Mouse (Mus musculus) monocyte, adult 2 months (primary cell): ENCODE results near the gene Dram2.
"Not testable (repeated sequence)": the region's sequence is repeated elsewhere in the genome, so short reads cannot be mapped to it uniquely, and the experiment has no call there.

Experiments
- DNase-seq, 2 experiments: peaks; one replicate each; pipeline ENCODE4 v3.0.0; 2022; ENCODE audit warnings: low spot score in 2 of 2, low read depth in 1 of 2

The Dram2 gene

DNA sequence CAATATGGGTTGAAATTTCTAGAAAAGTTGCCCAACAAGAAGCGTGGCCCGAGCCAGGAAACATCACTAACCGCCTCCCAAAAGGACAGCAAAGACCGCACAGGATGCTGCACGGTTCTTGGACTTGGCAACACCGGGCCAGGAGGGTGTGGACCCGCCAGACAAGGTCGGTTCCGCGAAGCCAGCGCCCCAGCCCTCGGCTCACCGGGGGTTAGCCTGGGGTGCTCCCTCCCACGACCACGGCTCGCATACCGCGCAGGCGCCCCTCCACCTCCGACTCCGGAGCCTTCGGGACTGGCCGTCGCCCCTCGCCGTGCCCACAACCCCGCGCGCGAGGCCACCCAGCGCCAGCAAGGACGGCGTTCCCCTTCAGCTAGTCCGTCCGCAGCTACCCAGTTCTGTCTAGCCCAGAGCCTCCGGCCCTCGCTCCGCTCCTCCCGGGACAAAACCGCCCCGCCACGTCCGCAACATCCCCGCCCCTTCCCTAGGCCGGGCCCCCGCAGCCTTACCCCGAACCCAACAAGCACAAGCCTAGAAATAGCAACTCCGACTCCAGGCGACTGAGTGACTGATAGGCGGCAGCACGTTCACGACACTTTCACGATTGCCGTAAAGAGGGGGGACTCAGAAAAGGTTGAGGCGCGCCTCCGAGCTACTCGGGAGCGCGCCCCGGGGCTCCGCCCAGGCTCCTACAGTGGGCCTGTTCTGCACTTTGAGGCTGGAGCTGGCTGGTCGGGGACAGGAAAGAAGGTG lies at the start of gene Dram2, which contains the start of gene Cept1:
Gene Dram2, plus strand, starts transcription at position 628 of the 753 bp plus-strand sequence.
Gene Cept1, minus strand, starts transcription at position 632 of the 753 bp plus-strand sequence.
- peak; percentile 64 to 85 for DNase-seq

DNA sequence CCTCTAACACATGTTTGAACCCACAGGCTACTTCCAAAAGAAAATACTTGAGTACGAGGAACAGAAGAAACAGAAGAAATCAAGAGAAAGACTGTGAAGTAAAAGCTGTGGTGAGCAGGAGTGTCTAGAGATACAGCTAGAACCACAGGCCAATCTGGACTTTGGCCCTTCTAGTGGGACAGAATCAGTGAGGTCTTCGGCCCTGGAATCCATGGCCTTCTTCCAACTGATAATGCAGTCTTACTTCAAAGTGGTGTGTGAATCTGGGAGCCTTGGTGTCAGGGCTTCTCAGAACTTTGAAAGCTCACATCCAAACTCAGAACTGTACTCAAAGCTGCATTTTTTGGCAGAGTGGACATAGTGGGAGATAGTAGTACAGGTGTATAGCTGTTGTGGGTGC lies 47.1 kb upstream of the Dram2 start:
- DNase-seq = no peak

DNA sequence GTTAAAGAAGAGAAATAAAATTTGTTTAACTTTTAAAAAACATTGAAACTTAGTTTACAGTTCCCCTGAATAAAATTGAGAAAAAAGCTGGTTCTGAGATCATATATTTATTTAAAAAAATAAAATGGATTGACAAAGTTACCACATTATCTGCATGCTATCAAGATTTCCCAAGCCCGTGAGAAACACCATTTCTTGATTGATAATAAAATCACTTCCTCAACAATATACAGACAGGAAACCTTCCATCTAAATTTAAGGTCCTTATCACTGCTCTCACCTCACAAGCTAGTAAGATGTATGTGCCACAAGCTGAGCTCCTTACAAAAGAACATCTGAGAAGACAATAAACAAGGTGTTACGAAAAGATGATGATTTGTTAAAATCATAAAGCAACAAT lies 44.7 kb upstream of the Dram2 start:
- DNase-seq = no peak

GRCm38 (mm10) chr3:106510669-106511068 lies 36.9 kb upstream of the Dram2 start:
- DNase-seq = no peak

DNA sequence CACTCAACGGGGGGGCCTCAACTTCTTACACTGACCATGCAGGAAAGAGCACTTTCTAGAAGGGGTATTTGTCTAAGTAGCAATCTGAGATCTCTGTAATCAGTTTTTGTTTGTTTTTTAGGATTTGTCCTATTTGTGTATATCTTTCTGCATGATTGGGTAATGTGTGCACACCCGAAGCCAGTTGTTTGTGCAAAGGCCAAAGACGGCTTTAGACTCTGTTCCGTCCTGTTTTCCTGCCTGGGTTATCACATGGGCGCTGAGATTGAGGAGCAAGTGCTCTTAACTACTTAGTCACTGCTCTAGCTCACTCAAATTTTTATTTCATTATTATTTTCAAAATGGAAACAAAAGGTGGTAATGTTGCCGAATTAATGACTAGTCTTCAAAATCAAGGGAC lies 32.6 kb upstream of the Dram2 start:
- DNase-seq = no peak

- no peak for DNase-seq
Measured at GRCm38 (mm10) chr3:106522730-106523129, 24.9 kb upstream of the Dram2 start.

DNA sequence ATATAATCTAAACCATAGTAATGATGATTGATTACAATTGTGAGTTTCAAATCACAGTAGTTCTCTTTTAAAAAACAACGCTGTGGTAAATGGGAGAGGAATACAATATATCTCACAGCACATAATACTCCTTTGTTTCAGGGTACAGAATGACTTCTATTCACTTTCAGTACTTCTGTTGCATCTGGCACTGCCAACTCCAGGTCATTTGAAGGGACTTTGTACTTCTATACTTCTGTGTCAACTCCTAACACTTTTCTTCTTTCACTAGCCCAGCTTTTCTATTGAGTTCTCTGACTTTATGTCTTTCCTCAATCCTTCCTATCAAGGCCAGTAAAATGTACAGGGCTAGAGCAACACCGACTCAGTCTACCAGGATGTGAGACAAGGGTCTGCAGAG lies 21.2 kb upstream of the Dram2 start:
- no peak for DNase-seq

DNA sequence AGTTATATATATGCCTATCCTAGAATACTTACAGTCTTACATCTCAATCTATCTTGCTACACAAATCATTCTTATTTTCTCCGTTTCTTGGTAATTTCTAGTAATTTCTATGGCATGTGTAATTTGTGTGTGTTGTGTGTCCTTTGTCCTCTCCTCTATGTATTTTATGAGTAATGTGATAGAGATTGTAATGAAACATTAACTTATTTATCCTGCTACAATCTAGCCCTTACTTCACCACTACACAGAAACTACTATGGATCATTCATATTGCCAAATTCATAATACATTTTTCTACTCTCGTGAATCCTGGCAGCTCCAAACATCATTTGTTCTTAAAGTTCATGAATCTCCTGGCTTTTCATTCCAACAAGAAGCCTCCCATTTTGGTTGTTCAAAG lies 19.6 kb upstream of the Dram2 start:
- no peak for DNase-seq

DNA sequence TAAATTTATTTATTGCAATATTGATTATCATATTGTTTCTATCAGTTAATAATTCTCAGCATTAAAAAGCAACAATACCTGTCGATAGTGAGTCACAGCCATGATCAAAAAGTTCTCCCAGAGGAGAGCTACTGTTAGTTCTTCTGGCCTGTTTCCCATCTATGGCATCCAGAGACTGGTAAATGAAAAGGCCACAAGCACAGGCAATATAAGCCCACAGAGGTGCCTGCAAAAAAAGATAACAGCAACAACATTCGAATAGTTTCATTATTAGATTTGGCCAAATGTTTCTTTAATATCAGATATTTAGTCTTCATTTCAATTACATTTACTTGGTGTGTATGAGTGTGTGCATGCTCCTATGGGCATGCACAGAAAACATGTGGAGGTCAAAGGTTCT lies 14.3 kb upstream of the Dram2 start:
- DNase-seq = no peak

GRCm38 (mm10) chr3:106544721-106545316 lies 2.8 kb upstream of the Dram2 start:
- no peak for DNase-seq

GRCm38 (mm10) chr3:106547924-106548539 lies 434 bp downstream of the Dram2 start:
- DNase-seq = peak in 1 of 2 experiments; percentile 21

GRCm38 (mm10) chr3:106548971-106549370 lies 1.4 kb downstream of the Dram2 start:
- no peak for DNase-seq

GRCm38 (mm10) chr3:106553411-106553810 lies 5.8 kb downstream of the Dram2 start:
- DNase-seq = peak in 1 of 2 experiments; percentile 21

DNA sequence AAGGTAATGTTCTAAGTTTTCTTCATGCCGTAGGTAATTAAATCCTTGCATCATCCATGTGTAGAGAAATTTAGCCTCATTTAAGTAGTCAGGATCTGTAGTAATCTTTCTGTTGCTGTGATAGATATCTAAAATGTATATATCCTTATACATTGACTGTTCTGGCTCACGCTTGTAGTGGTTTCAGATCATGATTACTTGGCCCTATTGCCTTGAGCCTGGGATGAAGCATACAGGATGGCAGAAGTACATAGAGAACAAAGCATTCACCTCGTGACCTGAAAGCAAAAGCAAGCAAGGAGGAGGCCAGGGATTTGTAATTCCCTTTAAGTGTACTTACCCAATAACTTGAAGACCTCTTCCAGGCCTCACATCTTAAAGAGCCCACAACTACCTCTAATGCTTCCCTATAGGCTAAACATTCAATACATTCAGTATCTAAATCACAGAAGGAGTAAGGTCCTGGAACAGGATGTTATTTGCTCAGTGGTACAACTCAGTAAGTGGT lies 8.2 kb downstream of the Dram2 start:
- no peak for DNase-seq

GRCm38 (mm10) chr3:106558271-106558670 lies 10.7 kb downstream of the Dram2 start:
- no peak for DNase-seq

DNA sequence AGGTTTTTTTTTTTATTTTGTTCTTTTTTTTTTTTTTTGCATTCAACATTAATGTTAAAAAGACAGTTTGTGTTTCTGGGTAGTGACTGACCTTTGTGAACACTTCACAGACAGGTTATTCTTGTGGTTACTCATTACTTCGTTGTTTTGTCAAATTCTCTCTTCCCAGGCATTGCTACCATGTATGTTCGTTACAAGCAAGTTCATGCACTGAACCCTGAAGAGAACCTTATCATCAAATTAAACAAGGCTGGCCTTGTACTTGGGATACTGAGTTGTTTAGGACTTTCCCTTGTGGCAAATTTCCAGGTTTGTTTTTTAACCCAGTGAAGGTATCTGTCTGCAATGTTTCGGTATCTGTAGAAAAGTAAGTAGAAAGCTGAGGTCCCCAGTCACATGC lies 18.3 kb downstream of the Dram2 start:
- DNase-seq = no peak

DNA sequence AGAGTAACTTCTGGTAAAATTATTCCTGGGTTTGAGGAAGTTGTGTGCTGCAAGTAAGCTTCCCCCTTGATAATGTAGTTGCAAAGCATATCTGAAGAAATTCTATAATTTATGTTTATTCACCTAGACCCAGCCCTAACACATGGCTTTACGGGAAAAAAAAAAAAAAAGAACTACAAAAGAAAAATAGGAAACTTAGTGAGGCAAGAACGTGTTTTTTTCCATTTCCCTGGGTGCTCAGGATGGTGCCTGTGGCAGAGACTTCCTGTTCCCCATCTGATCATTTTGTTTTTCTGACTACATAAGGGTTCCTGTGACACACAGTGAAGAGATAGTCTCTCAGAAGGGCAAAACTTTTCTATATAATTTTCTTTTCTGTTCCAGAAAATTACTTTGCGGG lies 25.6 kb downstream of the Dram2 start:
- no peak for DNase-seq

DNA sequence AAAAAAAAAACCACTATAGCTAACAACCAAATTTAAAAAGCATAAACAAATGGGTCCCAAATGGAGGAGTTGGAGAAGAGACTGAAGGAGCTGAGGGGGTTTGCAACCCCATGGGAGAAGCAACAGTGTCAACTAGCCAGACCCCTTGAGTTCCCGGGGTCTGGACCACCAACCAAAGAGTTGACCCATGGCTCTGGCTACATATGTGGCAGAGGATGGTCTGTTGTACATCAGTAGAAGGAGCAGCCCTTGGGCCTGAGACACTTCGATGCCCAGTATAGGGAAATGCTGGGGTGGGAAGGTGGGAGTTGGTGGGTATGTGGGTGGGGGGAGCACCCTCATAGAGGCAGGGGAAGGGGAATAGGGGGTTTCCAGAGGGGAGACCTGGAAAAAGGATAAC lies 31.7 kb downstream of the Dram2 start:
- no peak for DNase-seq

- not testable (repeated sequence) for DNase-seq
Measured at GRCm38 (mm10) chr3:106593631-106594030, 46.0 kb downstream of the Dram2 start.

DNA sequence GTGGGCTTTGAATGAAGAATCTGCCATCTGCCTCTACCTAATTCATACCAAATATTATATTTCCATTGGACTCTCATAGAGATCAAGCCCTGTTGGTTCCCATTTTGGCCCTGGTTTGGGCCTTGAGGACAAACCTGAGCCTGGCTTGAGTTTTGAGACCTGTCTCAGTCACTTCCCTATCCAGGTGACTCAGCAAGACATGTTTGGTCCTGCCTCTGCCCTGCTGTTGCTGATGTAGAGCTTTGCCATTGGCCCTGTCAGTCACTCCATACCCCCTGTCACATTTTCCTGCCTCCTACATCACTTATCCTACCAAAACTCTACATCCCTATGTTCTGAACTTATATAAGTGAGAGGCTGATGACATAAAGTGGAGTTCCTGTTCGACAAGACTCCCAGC lies 70.5 kb downstream of the Dram2 start:
- no peak for DNase-seq
